Mouse (Mus musculus) Patski (cell line): Measurements from ENCODE around the gene Daam1. TPM values are rescaled to one million over a fixed set of nuclear protein-coding genes. Genes with fewer than 3 reads are reported as not detected.

Source experiments
- ATAC-seq: fragments of 100-300 bp; one replicate; pipeline ENCODE4 v1.8.0; 2021
- CTCF ChIA-PET: fragments of 350-600 bp; sonication (Branson Sonifier 250); formaldehyde crosslinking; loops from one replicate; lab custom pipeline; 2022; ENCODE audit warnings: inconsistent platforms; lab: Charles Lee
- POLR2A ChIA-PET: fragments of 350-600 bp; sonication (Branson Sonifier 250); formaldehyde crosslinking; loops from one replicate; lab custom pipeline; 2022; ENCODE audit warnings: antibody characterized with exemption, inconsistent platforms; lab: Charles Lee
- DNase-seq: peaks from one replicate; pipeline ENCODE4 v3.0.0-alpha.2; 2011; ENCODE audit warnings: low read depth, low spot score
- H3K27me3 ChIP-seq: fragments of 371-371 bp; one replicate; pipeline ENCODE4 v1.5.1; 2021
- CTCF ChIP-seq: fragments of 100-300 bp; IDR thresholded peaks from one replicate; pipeline ENCODE4 v1.5.1; 2021
- in situ Hi-C: fragments of 300-500 bp; cut with MboI; formaldehyde crosslinking; loops from 3 replicates; pipeline ENCODE4 v1.11.1; 2018; ENCODE audit warnings: low pct_unique_long_range_greater_than_20kb, mixed read lengths
- polyA plus RNA-seq: library from polyadenylated mRNA; unstranded; gene quantifications from one replicate; pipeline ENCODE4 v1.2.3, GENCODE M21; 2021

The Daam1 gene
- polyA plus RNA-seq, 1 experiment from 2014 or later: 12.9 TPM

DNA sequence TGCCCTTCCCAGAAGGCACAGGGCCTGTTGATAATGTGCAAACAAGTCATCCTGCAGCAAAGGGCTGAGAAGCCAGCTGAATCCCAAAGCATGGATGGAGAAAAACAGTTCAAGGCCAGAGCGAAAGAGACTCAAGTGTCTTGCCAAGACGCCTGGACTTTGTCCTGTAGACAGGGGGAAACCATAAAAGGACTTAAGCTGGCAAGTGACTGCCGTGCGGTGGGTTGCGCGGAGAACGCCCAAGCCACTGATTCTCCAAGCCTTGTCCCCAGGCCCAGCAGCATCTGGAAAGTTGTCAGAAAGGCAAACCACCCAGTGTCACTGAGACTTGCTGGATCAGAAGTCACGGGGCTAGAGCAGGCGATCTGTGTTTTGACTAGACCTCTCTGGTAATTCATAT is 22.2 kb upstream of the Daam1 start:
- peaks cover 7% of the 10 kb centered on the region for H3K27me3 ChIP-seq
- DNase-seq (no peak), ATAC-seq (no peak)
- no peak for TF ChIP-seq CTCF
- in situ Hi-C loops: loop anchor here (25.0 kb wide), 1 partner anchor 604 kb away; the partner anchor contains the start of gene Rtn1
- ChIA-PET POLR2A (no interaction called here), CTCF (no interaction called here)

DNA sequence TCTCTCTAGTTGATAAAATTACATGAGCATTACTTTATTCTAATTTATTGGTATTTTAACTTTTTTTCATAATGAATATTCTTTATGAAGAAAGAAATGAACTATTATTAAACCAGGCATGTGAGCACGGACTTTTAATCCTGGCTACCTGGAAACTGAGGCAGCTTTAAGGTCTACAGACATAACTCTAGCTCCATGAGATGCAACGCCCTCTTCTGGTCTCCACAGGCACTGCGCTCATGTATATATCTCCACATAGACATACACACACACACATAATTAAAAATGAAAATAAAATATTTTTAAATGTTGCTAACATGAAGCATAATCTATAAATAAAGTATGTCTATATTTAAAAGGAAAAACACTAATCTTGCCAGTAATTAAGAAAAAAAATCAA is 21.3 kb upstream of the Daam1 start:
- no peak for DNase-seq
- ATAC-seq: no peak
- CTCF ChIA-PET: no interaction called here
- H3K27me3 ChIP-seq: peaks cover 7% of the 10 kb centered on the region
- POLR2A ChIA-PET: no interaction called here
- in situ Hi-C loops: loop anchor here (25.0 kb wide), 1 partner anchor 603 kb away; the partner anchor contains the start of gene Rtn1
- no peak for TF ChIP-seq CTCF

DNA sequence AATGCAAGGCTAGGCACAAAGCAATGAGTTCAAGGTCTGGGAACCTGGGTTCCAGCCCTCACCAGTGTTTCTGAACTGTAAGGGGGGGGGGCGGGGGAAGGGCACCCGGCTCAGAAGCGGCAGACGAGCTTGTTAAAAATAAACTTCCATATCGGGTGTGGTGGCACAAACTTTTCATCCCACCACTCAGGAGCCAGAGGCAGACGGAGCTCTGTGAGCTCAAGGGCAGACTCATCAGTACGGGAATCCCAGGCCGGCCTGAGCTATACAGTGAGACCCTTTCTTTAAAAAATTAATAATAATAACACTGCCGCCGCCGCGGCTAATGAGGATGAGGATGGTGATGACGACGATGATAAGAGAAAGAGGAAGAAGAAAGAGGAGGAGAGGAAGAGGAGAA is 18.3 kb upstream of the Daam1 start:
- in situ Hi-C loops: loop anchor here (25.0 kb wide), 1 partner anchor 600 kb away; the partner anchor contains the start of gene Rtn1
- peaks cover 6% of the 10 kb centered on the region for H3K27me3 ChIP-seq
- POLR2A ChIA-PET: interaction anchor here (0.6 kb wide), 1 partner anchor 35 kb away, joined by 3 read pairs; no protein-coding TSS in a partner anchor
- TF ChIP-seq CTCF: no peak
- DNase-seq (no peak), ATAC-seq (no peak)
- CTCF ChIA-PET: no interaction called here

DNA sequence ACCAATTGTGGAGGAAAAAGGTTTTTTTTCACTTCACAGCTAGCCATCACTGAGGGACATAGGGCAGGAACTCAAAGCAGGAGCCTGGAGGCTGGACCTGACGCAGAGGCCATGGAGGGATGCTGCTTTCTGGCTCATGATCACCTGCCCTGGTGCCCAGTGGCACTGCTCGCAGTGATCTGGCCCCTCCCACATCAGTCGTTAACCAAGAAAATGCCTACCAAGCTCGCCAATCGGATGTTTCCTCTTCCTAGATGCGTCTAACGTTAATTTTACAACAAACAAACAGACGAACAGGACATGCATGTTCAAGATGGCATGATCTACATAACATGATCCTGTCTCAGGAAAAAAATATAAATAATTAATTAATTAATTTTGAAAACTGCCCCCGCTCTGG is 17.6 kb upstream of the Daam1 start:
- no peak for TF ChIP-seq CTCF
- H3K27me3 ChIP-seq: peaks cover 5% of the 10 kb centered on the region
- ChIA-PET CTCF (no interaction called here), POLR2A (no interaction called here)
- no peak for DNase-seq
- ATAC-seq: no peak
- in situ Hi-C loops: loop anchor here (25.0 kb wide), 1 partner anchor 599 kb away; the partner anchor contains the start of gene Rtn1

DNA sequence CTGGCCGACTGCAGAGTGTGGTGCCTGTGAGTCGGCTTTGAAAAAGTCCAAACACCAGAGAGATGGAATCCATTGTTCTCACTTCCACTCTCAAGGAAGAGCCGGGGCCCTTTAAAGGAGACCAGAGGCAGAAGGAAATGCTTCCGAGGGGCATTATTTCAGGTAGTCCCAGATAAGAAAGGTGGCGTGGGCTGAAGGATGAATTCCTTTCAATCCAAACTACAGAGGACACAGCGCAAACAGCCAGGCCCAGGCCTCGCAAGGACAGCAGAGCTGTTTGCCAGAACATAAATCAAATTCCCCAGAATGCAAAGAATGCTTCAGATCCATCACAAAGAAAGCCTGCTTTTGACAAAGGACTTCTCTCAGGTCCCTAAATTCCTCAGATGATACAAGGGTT is 17.1 kb upstream of the Daam1 start:
- H3K27me3 ChIP-seq: peaks cover 5% of the 10 kb centered on the region
- ChIA-PET CTCF (no interaction called here), POLR2A (no interaction called here)
- ATAC-seq (no peak), DNase-seq (no peak)
- in situ Hi-C loops: loop anchor here (25.0 kb wide), 1 partner anchor 599 kb away; the partner anchor contains the start of gene Rtn1
- TF ChIP-seq CTCF: no peak

DNA sequence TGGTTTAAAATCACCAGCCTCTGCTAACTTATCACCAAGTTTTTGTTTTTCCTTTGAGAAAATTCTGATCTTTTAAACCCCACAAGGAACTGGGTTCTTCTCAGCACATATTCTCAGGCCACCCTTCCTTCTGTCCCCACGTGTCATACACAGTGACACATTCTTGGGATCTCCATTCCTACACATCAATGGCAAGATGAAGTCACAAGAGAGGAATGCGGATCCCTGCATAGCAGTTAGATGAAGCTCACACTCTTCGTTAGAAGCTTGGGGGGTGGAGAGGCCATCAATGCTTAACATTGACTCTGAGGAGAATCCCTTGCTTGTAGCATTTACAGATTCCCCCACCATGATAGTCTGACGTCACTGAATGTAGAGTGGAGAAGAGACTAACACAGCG is 10.8 kb upstream of the Daam1 start:
- POLR2A ChIA-PET: no interaction called here

DNA sequence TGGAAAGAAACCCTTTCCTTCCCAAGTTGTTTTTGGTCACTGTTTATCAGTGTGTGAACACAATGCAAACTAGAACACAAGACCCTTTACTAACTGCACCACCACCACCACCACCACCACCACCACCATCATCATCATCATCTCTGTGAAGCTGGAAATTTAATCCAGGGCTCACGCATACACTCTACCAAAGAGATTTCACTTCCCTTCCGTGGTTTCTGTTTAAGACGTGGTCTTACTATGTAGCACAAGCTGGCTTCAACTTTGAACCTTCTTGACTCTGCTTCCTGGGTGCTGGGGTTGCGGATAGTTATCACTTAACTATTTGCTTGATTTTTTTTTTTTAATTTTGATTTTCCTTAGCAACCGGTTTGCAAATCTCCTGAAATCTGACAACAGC is 9.6 kb upstream of the Daam1 start:
- in situ Hi-C loops: loop anchor here (25.0 kb wide), 1 partner anchor 591 kb away; the partner anchor contains the start of gene Rtn1
- ATAC-seq (no peak), DNase-seq (no peak)
- ChIA-PET POLR2A (no interaction called here), CTCF (no interaction called here)
- H3K27me3 ChIP-seq: peaks cover 12% of the 10 kb centered on the region
- no peak for TF ChIP-seq CTCF

More for the DNA sequence above, 10.8 kb upstream of the Daam1 start:
- ATAC-seq: no peak
- CTCF ChIA-PET: no interaction called here
- in situ Hi-C loops: loop anchor here (25.0 kb wide), 1 partner anchor 592 kb away; the partner anchor contains the start of gene Rtn1
- peaks cover 5% of the 10 kb centered on the region for H3K27me3 ChIP-seq
- no peak for TF ChIP-seq CTCF
- DNase-seq: no peak

DNA sequence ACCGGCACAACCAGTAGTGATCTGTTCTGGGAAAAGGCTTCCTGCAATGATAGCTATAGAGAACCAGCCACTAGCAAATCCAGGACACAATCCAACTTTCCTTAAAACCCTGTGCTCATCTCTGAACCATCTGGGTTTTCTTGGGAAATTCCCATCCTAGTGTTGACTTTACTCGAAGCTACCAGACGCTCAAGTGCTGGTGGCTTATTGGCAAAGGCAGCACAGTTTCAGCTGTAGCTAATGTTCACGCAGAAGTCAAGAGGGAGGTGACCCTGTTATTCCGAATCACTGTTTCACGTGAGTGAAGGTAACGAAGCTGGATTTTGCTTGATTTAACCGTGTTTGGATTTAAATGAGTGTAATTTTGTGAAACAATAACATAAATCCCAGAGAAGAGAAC is 9.1 kb upstream of the Daam1 start:
- in situ Hi-C loops: loop anchor here (25.0 kb wide), 1 partner anchor 591 kb away; the partner anchor contains the start of gene Rtn1
- no peak for TF ChIP-seq CTCF
- DNase-seq: no peak
- ChIA-PET POLR2A (no interaction called here), CTCF (no interaction called here)
- no peak for ATAC-seq
- H3K27me3 ChIP-seq: peaks cover 15% of the 10 kb centered on the region

DNA sequence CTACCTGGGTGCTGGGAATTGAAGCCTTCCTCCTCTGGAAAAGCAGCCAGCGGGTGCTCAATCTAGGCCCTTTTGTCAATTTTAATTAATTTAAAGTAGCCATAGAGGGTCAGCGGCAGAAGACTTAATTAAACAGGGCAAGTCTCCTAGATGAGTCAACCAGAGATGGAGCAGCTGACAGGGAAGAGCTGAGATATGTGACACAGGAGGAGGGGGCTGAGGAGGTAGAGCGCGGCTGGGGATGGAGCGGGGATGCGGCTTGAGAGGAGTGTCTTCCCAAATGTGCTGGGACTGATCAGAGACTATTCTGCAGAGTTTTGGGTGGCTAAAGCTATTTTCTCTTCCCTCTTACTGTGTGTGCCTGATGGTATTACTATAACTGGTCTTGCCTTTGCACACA is 6.0 kb upstream of the Daam1 start:
- ChIA-PET POLR2A (no interaction called here), CTCF (no interaction called here)
- H3K27me3 ChIP-seq: peaks cover 32% of the 10 kb centered on the region
- TF ChIP-seq CTCF: no peak
- ATAC-seq (no peak), DNase-seq (no peak)
- in situ Hi-C loops: loop anchor here (5.0 to 25.0 kb wide), 2 partner anchors 222 to 587 kb away; partner anchors contain the start of gene Rtn1

DNA sequence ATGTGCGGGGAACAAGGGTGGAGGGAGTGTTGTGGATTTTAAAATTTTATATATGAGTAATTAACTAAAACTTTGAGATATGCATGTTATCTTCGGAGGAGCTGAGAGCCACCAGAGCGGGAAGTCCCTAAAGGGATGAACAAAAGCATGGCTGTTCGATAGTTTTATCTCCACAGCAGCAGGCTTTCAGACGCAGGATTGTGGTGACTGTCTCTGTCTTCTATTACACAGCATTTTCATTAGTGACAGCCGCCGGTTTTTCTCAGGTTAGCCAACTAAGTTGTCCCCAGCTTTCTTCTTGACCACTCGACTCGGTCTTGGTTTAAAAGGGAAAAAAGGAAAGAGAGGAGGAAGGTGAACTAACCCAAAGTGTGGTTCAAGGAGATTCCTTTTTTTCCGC is 739 bp upstream of the Daam1 start:
- in situ Hi-C loops: loop anchor here (5.0 kb wide), 1 partner anchor 57 kb away; no protein-coding TSS in a partner anchor
- peaks cover 32% of the 10 kb centered on the region for H3K27me3 ChIP-seq
- ATAC-seq (no peak), DNase-seq (no peak)
- no peak for TF ChIP-seq CTCF
- ChIA-PET CTCF (no interaction called here), POLR2A (interaction anchor here (0.7 kb wide), 1 partner anchor 216 kb away, joined by 3 read pairs; no protein-coding TSS in a partner anchor)
